Mouse (Mus musculus): ENCODE data around the gene Gm3839. TPM values are rescaled to one million over a fixed set of nuclear protein-coding genes. Genes with fewer than 3 reads are reported as not detected.
"Not testable (repeated sequence)": the region's sequence is repeated elsewhere in the genome, so short reads cannot be mapped to it uniquely, and the experiment has no call there.

Gene Gm3839
- polyA plus RNA-seq (2012; rRNA removed), result 0.40 and 1.5 TPM in 2 replicates
- polyA plus RNA-seq (2014; fragmentation: Nextera tagmentation; extraction: Ambion mirVana), result 0.86 and 1.1 TPM in 2 replicates

GRCm38 (mm10) chr14:11356626-11357025 is at the start of gene Gm3839:
Gene Gm3839 (minus strand): TSS chr14:11356726.
- H3K4me1 ChIP-seq (replicated peaks; ENCODE audit: control insufficient read depth in 2 of 2, insufficient read depth in 2 of 2, low read length in 1 of 2); H3K4me2 ChIP-seq (ENCODE audit: low read depth); H3K9ac ChIP-seq (replicated peaks); H3K9me3 ChIP-seq (ENCODE audit: control insufficient read depth, low read length); DNase-seq (ENCODE audit: low read depth in 3 of 3, low spot score in 3 of 3); H3K36me3 ChIP-seq (replicated peaks; ENCODE audit: control insufficient read depth, insufficient read depth, low read depth); ATAC-seq (ENCODE audit: insufficient read depth); H3K27me3 ChIP-seq (ENCODE audit: control insufficient read depth, insufficient read depth, low read length); H3K4me3 ChIP-seq (ENCODE audit: insufficient read depth in 1 of 2, low read depth in 2 of 2, low read length in 2 of 2); H3K27ac ChIP-seq: not testable (repeated sequence)

- Histone ChIP-seq H3K4me2 (ENCODE audit: low read depth) (no peak overlapping the region), H3K4me3 (ENCODE audit: insufficient read depth in 1 of 2, low read depth in 2 of 2, low read length in 2 of 2) (no peak overlapping the region), H3K27me3 (ENCODE audit: control insufficient read depth, insufficient read depth, low read length) (no peaks in the 10 kb centered on the region), H3K9me3 (ENCODE audit: control insufficient read depth, low read length) (no peaks in the 10 kb centered on the region), H3K27ac (no peak overlapping the region), H3K36me3 (replicated peaks; ENCODE audit: control insufficient read depth, insufficient read depth, low read depth) (no peaks in the 10 kb centered on the region), H3K4me1 (replicated peaks; ENCODE audit: control insufficient read depth in 2 of 2, insufficient read depth in 2 of 2, low read length in 1 of 2) (no peaks in the 10 kb centered on the region), H3K9ac (replicated peaks) (no peak overlapping the region)
- no peak for ATAC-seq (ENCODE audit: insufficient read depth)
- 71% methylated on average over 9 of the region's 9 CpGs for WGBS (ENCODE audit: insufficient replicate concordance)
- TF ChIP-seq CTCF (IDR thresholded peaks at IDR 0.05; ENCODE audit: low read depth) (no peak), EP300 (IDR thresholded peaks at IDR 0.05; ENCODE audit: low read depth) (no peak)
- DNase-seq (ENCODE audit: low read depth in 3 of 3, low spot score in 3 of 3), result no peak
These were observed 49.1 kb upstream of the Gm3839 start for GRCm38 (mm10) chr14:11405661-11406060.

- DNase-seq (ENCODE audit: low read depth in 3 of 3, low spot score in 3 of 3), result no peak
- no peak overlapping the region for H3K4me2 ChIP-seq (ENCODE audit: low read depth)
- no peak for ATAC-seq (ENCODE audit: insufficient read depth)
- H3K36me3 ChIP-seq (replicated peaks; ENCODE audit: control insufficient read depth, insufficient read depth, low read depth), result no peaks in the 10 kb centered on the region
- no peak overlapping the region for H3K9ac ChIP-seq (replicated peaks)
- no peak overlapping the region for H3K27ac ChIP-seq
- H3K4me1 ChIP-seq (replicated peaks; ENCODE audit: control insufficient read depth in 2 of 2, insufficient read depth in 2 of 2, low read length in 1 of 2), result no peaks in the 10 kb centered on the region
- no peak overlapping the region for H3K4me3 ChIP-seq (ENCODE audit: insufficient read depth in 1 of 2, low read depth in 2 of 2, low read length in 2 of 2)
- WGBS (ENCODE audit: insufficient replicate concordance), result 71% methylated on average over 3 of the region's 3 CpGs
- H3K27me3 ChIP-seq (ENCODE audit: control insufficient read depth, insufficient read depth, low read length), result no peaks in the 10 kb centered on the region
- no peaks in the 10 kb centered on the region for H3K9me3 ChIP-seq (ENCODE audit: control insufficient read depth, low read length)
- no peak for TF ChIP-seq EP300 (IDR thresholded peaks at IDR 0.05; ENCODE audit: low read depth)
These were observed 21.3 kb upstream of the Gm3839 start for GRCm38 (mm10) chr14:11377846-11378245.

GRCm38 (mm10) chr14:11375225-11375624 is 18.7 kb upstream of the Gm3839 start:
- H3K4me3 ChIP-seq (ENCODE audit: insufficient read depth in 1 of 2, low read depth in 2 of 2, low read length in 2 of 2), result no peak overlapping the region
- H3K4me1 ChIP-seq (replicated peaks; ENCODE audit: control insufficient read depth in 2 of 2, insufficient read depth in 2 of 2, low read length in 1 of 2), result no peaks in the 10 kb centered on the region
- no peak overlapping the region for H3K9ac ChIP-seq (replicated peaks)
- no peak overlapping the region for H3K27ac ChIP-seq
- H3K27me3 ChIP-seq (ENCODE audit: control insufficient read depth, insufficient read depth, low read length), result no peaks in the 10 kb centered on the region
- H3K4me2 ChIP-seq (ENCODE audit: low read depth), result no peak overlapping the region
- WGBS (ENCODE audit: insufficient replicate concordance), result 72% methylated on average over 5 of the region's 5 CpGs
- TF ChIP-seq EP300 (IDR thresholded peaks at IDR 0.05; ENCODE audit: low read depth) (no peak), CTCF (IDR thresholded peaks at IDR 0.05; ENCODE audit: low read depth) (no peak)
- DNase-seq (ENCODE audit: low read depth in 3 of 3, low spot score in 3 of 3) (no peak), ATAC-seq (ENCODE audit: insufficient read depth) (no peak)
- H3K9me3 ChIP-seq (ENCODE audit: control insufficient read depth, low read length), result no peaks in the 10 kb centered on the region
- H3K36me3 ChIP-seq (replicated peaks; ENCODE audit: control insufficient read depth, insufficient read depth, low read depth), result no peaks in the 10 kb centered on the region

GRCm38 (mm10) chr14:11346086-11346485 is 10.4 kb downstream of the Gm3839 start:
- Histone ChIP-seq H3K27ac (no peak overlapping the region), H3K9ac (replicated peaks) (no peak overlapping the region), H3K4me1 (replicated peaks; ENCODE audit: control insufficient read depth in 2 of 2, insufficient read depth in 2 of 2, low read length in 1 of 2) (no peaks in the 10 kb centered on the region), H3K27me3 (ENCODE audit: control insufficient read depth, insufficient read depth, low read length) (no peaks in the 10 kb centered on the region), H3K9me3 (ENCODE audit: control insufficient read depth, low read length) (no peaks in the 10 kb centered on the region), H3K36me3 (replicated peaks; ENCODE audit: control insufficient read depth, insufficient read depth, low read depth) (no peaks in the 10 kb centered on the region), H3K4me2 (ENCODE audit: low read depth) (no peak overlapping the region), H3K4me3 (ENCODE audit: insufficient read depth in 1 of 2, low read depth in 2 of 2, low read length in 2 of 2) (no peak overlapping the region)
- TF ChIP-seq EP300 (IDR thresholded peaks at IDR 0.05; ENCODE audit: low read depth) (no peak), CTCF (IDR thresholded peaks at IDR 0.05; ENCODE audit: low read depth) (no peak)
- ATAC-seq (ENCODE audit: insufficient read depth) (no peak), DNase-seq (ENCODE audit: low read depth in 3 of 3, low spot score in 3 of 3) (no peak)
- 54% methylated on average over 3 of the region's 3 CpGs for WGBS (ENCODE audit: insufficient replicate concordance)

- ATAC-seq (ENCODE audit: insufficient read depth), result no peak
- Histone ChIP-seq H3K9me3 (ENCODE audit: control insufficient read depth, low read length) (no peaks in the 10 kb centered on the region), H3K27ac (no peak overlapping the region), H3K27me3 (ENCODE audit: control insufficient read depth, insufficient read depth, low read length) (no peaks in the 10 kb centered on the region), H3K36me3 (replicated peaks; ENCODE audit: control insufficient read depth, insufficient read depth, low read depth) (no peaks in the 10 kb centered on the region), H3K4me3 (ENCODE audit: insufficient read depth in 1 of 2, low read depth in 2 of 2, low read length in 2 of 2) (no peak overlapping the region), H3K9ac (replicated peaks) (no peak overlapping the region), H3K4me2 (ENCODE audit: low read depth) (no peak overlapping the region), H3K4me1 (replicated peaks; ENCODE audit: control insufficient read depth in 2 of 2, insufficient read depth in 2 of 2, low read length in 1 of 2) (no peaks in the 10 kb centered on the region)
- 33% methylated on average over 2 of the region's 2 CpGs for WGBS (ENCODE audit: insufficient replicate concordance)
- TF ChIP-seq CTCF (IDR thresholded peaks at IDR 0.05; ENCODE audit: low read depth) (peak; percentile 14; the same call in 1 of the 2 replicates), EP300 (IDR thresholded peaks at IDR 0.05; ENCODE audit: low read depth) (no peak)
- DNase-seq (ENCODE audit: low read depth in 3 of 3, low spot score in 3 of 3), result no peak
These were observed 26.5 kb downstream of the Gm3839 start for GRCm38 (mm10) chr14:11329993-11330392.
